Mouse (Mus musculus) MEL (cell line): ENCODE measurements around the gene 1700014D04Rik. TPM values are rescaled to one million over a fixed set of nuclear protein-coding genes. Genes with fewer than 3 reads are reported as not detected.

Experiments used
- DNase-seq: peaks from one replicate; pipeline ENCODE4 v3.0.0; 2011; ENCODE audit warnings: low read depth, low spot score
- H3K27ac ChIP-seq: 2 replicates; pipeline ENCODE4 v1.5.1; 2012; ENCODE audit warnings: low read depth, mild to moderate bottlenecking, control low read depth, low read length, moderate library complexity; ENCODE audit not compliant: control insufficient read depth
- H3K27me3 ChIP-seq, 2 experiments: fragments of 150-350 bp in 1 of 2; sonication (generic) in 1 of 2; 2 replicates each; pipeline ENCODE4 v1.6.1; 2012; ENCODE audit warnings: low read length in 2 of 2, mild to moderate bottlenecking in 2 of 2, improper control_type of control experiment in 1 of 2, moderate library complexity in 1 of 2; ENCODE audit not compliant: insufficient read depth in 2 of 2, control insufficient read depth in 1 of 2
- H3K36me3 ChIP-seq, 2 experiments: 2 replicates each; pipeline ENCODE4 v1.6.1; 2012 to 2014; ENCODE audit warnings: low read length in 2 of 2, improper control_type of control experiment in 1 of 2, inconsistent platforms in 1 of 2, mild to moderate bottlenecking in 1 of 2; ENCODE audit not compliant: insufficient read depth in 2 of 2, control insufficient read depth in 1 of 2
- H3K4me1 ChIP-seq, 2 experiments: fragments of 150-350 bp in 1 of 2; sonication (generic) in 1 of 2; 2 replicates each; pipeline ENCODE4 v1.6.1; 2012; ENCODE audit warnings: low read length in 2 of 2, improper control_type of control experiment in 1 of 2, mild to moderate bottlenecking in 1 of 2; ENCODE audit not compliant: insufficient read depth in 2 of 2, control insufficient read depth in 1 of 2
- H3K4me3 ChIP-seq, 2 experiments: fragments of 150-350 bp in 1 of 2; sonication (generic) in 1 of 2; 2 replicates each; pipeline ENCODE4 v1.5.1; 2012; ENCODE audit warnings: low read depth in 2 of 2, low read length in 2 of 2, mild to moderate bottlenecking in 2 of 2, moderate library complexity in 2 of 2, control low read depth in 1 of 2, improper control_type of control experiment in 1 of 2; ENCODE audit not compliant: control insufficient read depth in 1 of 2, insufficient read depth in 1 of 2
- H3K79me2 ChIP-seq: 2 replicates; pipeline ENCODE4 v1.6.1; 2012; ENCODE audit warnings: mild to moderate bottlenecking, low read length, moderate library complexity; ENCODE audit not compliant: control insufficient read depth, poor library complexity, insufficient read depth
- H3K9ac ChIP-seq: 2 replicates; pipeline ENCODE4 v1.6.1; 2012; ENCODE audit warnings: low read depth, mild to moderate bottlenecking, control low read depth, low read length, moderate library complexity; ENCODE audit not compliant: control insufficient read depth, poor library complexity, severe bottlenecking
- H3K9me3 ChIP-seq: fragments of 150-350 bp; sonication (generic); replicated peaks from 2 replicates; pipeline ENCODE4 v1.6.1; 2012; ENCODE audit warnings: mild to moderate bottlenecking, low read length, improper control_type of control experiment, moderate library complexity; ENCODE audit not compliant: insufficient read depth
- BHLHE40 ChIP-seq: IDR thresholded peaks from 2 replicates; pipeline ENCODE4 v1.6.1; 2012; ENCODE audit warnings: low read depth, mild to moderate bottlenecking, inconsistent platforms, low read length, improper control_type of control experiment, borderline replicate concordance
- CHD1 ChIP-seq: IDR thresholded peaks from 2 replicates; pipeline ENCODE4 v1.6.1; 2012; ENCODE audit warnings: low read depth, mild to moderate bottlenecking, inconsistent platforms, low read length, improper control_type of control experiment
- CTCF ChIP-seq, 3 experiments: IDR thresholded peaks in 2 of 3; conservative IDR thresholded peaks in 1 of 3; 2 replicates each; pipeline ENCODE4 v1.5.1; 2011 to 2012; ENCODE audit warnings: low read length in 3 of 3, low read depth in 2 of 3, mild to moderate bottlenecking in 2 of 3, improper control_type of control experiment in 1 of 3, inconsistent platforms in 1 of 3, mixed read lengths in 1 of 3, moderate library complexity in 1 of 3; ENCODE audit not compliant: control insufficient read depth in 1 of 3, insufficient read depth in 1 of 3, poor library complexity in 1 of 3, severe bottlenecking in 1 of 3
- E2F4 ChIP-seq: IDR thresholded peaks from 2 replicates; pipeline ENCODE4 v1.6.1; 2011; ENCODE audit warnings: low read depth, low read length, improper control_type of control experiment, borderline replicate concordance
- ELF1 ChIP-seq: IDR thresholded peaks from 2 replicates; pipeline ENCODE4 v1.6.1; 2014; ENCODE audit warnings: low read depth, mild to moderate bottlenecking, inconsistent platforms, low read length, improper control_type of control experiment, moderate library complexity
- ETS1 ChIP-seq: IDR thresholded peaks from 2 replicates; pipeline ENCODE4 v1.6.1; 2012; ENCODE audit warnings: low read depth, mild to moderate bottlenecking, inconsistent platforms, low read length, improper control_type of control experiment, moderate library complexity
- GABPA ChIP-seq: IDR thresholded peaks from 2 replicates; pipeline ENCODE4 v1.6.1; 2012; ENCODE audit warnings: low read depth, mild to moderate bottlenecking, inconsistent platforms, low read length, improper control_type of control experiment, moderate library complexity
- GATA1 ChIP-seq: IDR thresholded peaks from 2 replicates; pipeline ENCODE4 v1.6.1; 2011; ENCODE audit warnings: low read depth, low read length, improper control_type of control experiment
- KAT2A ChIP-seq: conservative IDR thresholded peaks from 2 replicates; pipeline ENCODE4 v1.6.1; 2012; ENCODE audit warnings: low read depth, low read length, improper control_type of control experiment, inconsistent platforms
- MAFK ChIP-seq: IDR thresholded peaks from 2 replicates; pipeline ENCODE4 v1.6.1; 2011; ENCODE audit warnings: low read depth, mild to moderate bottlenecking, low read length, improper control_type of control experiment, borderline replicate concordance
- MAX ChIP-seq: IDR thresholded peaks from 2 replicates; pipeline ENCODE4 v1.6.1; 2011; ENCODE audit warnings: low read length, improper control_type of control experiment
- MEF2A ChIP-seq: IDR thresholded peaks from 2 replicates; pipeline ENCODE4 v1.6.1; 2014; ENCODE audit warnings: low read depth, mild to moderate bottlenecking, inconsistent platforms, low read length, improper control_type of control experiment; ENCODE audit not compliant: poor library complexity, insufficient replicate concordance, severe bottlenecking; ENCODE audit errors: extremely low read depth
- MYC ChIP-seq: IDR thresholded peaks from 2 replicates; pipeline ENCODE4 v1.6.1; 2011; ENCODE audit warnings: low read depth, mild to moderate bottlenecking, low read length, improper control_type of control experiment, moderate library complexity
- POLR2AphosphoS2 ChIP-seq: IDR thresholded peaks from 2 replicates; pipeline ENCODE4 v1.6.1; 2011; ENCODE audit warnings: low read length, improper control_type of control experiment
- POLR2AphosphoS5 ChIP-seq: IDR thresholded peaks from 2 replicates; pipeline ENCODE4 v1.6.1; 2012; ENCODE audit warnings: low read depth, borderline replicate concordance, mild to moderate bottlenecking, inconsistent platforms, low read length, moderate library complexity, mixed read lengths
- RAD21 ChIP-seq: IDR thresholded peaks from 2 replicates; pipeline ENCODE4 v1.6.1; 2011; ENCODE audit warnings: mild to moderate bottlenecking, low read depth, low read length, improper control_type of control experiment
- RCOR1 ChIP-seq: IDR thresholded peaks from 2 replicates; pipeline ENCODE4 v1.6.1; 2012; ENCODE audit warnings: low read depth, mild to moderate bottlenecking, inconsistent platforms, low read length, improper control_type of control experiment
- SIN3A ChIP-seq: IDR thresholded peaks from 2 replicates; pipeline ENCODE4 v1.6.1; 2012; ENCODE audit warnings: low read length, improper control_type of control experiment, inconsistent platforms
- SMC3 ChIP-seq: IDR thresholded peaks from 2 replicates; pipeline ENCODE4 v1.6.1; 2011; ENCODE audit warnings: low read depth, low read length, improper control_type of control experiment
- TAL1 ChIP-seq: IDR thresholded peaks from 2 replicates; pipeline ENCODE4 v1.6.1; 2012; ENCODE audit warnings: mild to moderate bottlenecking, inconsistent platforms, low read length, moderate library complexity, mixed read lengths
- TBP ChIP-seq: IDR thresholded peaks from 2 replicates; pipeline ENCODE4 v1.8.0; 2011; ENCODE audit warnings: low read depth, low read length, improper control_type of control experiment
- TCF12 ChIP-seq: IDR thresholded peaks from 2 replicates; pipeline ENCODE4 v1.6.1; 2014; ENCODE audit warnings: low read depth, mild to moderate bottlenecking, inconsistent platforms, low read length, improper control_type of control experiment, moderate library complexity
- USF1 ChIP-seq: IDR thresholded peaks from 2 replicates; pipeline ENCODE4 v1.6.1; 2014; ENCODE audit warnings: low read depth, mild to moderate bottlenecking, inconsistent platforms, low read length, improper control_type of control experiment, moderate library complexity
- ZC3H11A ChIP-seq: IDR thresholded peaks from 2 replicates; pipeline ENCODE4 v1.6.1; 2012; ENCODE audit warnings: low read depth, mild to moderate bottlenecking, inconsistent platforms, low read length, improper control_type of control experiment
- ZMIZ1 ChIP-seq: IDR thresholded peaks from 2 replicates; pipeline ENCODE4 v1.6.1; 2012; ENCODE audit warnings: low read depth, mild to moderate bottlenecking, inconsistent platforms, low read length, improper control_type of control experiment, moderate library complexity
- polyA plus RNA-seq, 2 experiments: library from polyadenylated mRNA; stranded (reverse) in 1 of 2; unstranded in 1 of 2; fragments of >175 nt in 1 of 2; fragments of >200 nt in 1 of 2; gene quantifications; 2 replicates each; pipeline versions ENCODE4 v1.2.1 to v1.2.4; 2012; ENCODE audit warnings: low replicate concordance in 2 of 2, low read depth in 1 of 2; ENCODE audit not compliant: insufficient read length in 2 of 2, insufficient read depth in 1 of 2, missing spikeins in 1 of 2
- total RNA-seq: library from RNA; depleted of rRNA; stranded (reverse); fragments of 300-350 nt; gene quantifications from 2 replicates; pipeline ENCODE4 v1.2.3, GENCODE M21; 2012

Gene 1700014D04Rik
- total and polyA plus RNA-seq, 3 experiments = 0.06 TPM; not detected in 2

GRCm38 (mm10) chr13:59745462-59745861 lies 1.1 kb downstream of the 1700014D04Rik start:
- Histone ChIP-seq H3K36me3 (no peaks in the 10 kb centered on the region), H3K9me3 (no peaks in the 10 kb centered on the region), H3K27ac (no peak overlapping the region), H3K27me3 (no peaks in the 10 kb centered on the region), H3K4me3 (no peak overlapping the region), H3K9ac (no peak overlapping the region), H3K4me1 (no peaks in the 10 kb centered on the region), H3K79me2 (no peaks in the 10 kb centered on the region)
- DNase-seq = no peak
- TF ChIP-seq POLR2AphosphoS2 = no peak
- no peak for TF ChIP-seq MEF2A
- TF ChIP-seq ELF1 = no peak
- TF ChIP-seq MYC = no peak
- no peak for TF ChIP-seq CHD1
- TF ChIP-seq TCF12 = no peak
- TF ChIP-seq GABPA = no peak
- no peak for TF ChIP-seq GATA1
- TF ChIP-seq TAL1 = no peak
- TF ChIP-seq E2F4 = no peak
- TF ChIP-seq POLR2AphosphoS5 = no peak
- TF ChIP-seq SIN3A = no peak
- TF ChIP-seq MAX = no peak
- no peak for TF ChIP-seq RCOR1
- no peak for TF ChIP-seq USF1

GRCm38 (mm10) chr13:59741697-59742096 lies 4.9 kb downstream of the 1700014D04Rik start:
- DNase-seq = peak; percentile 72
- no peaks in the 10 kb centered on the region for H3K4me1 ChIP-seq

More at GRCm38 (mm10) chr13:59741697-59742096, 4.9 kb downstream of the 1700014D04Rik start:
- no peak overlapping the region for H3K27ac ChIP-seq
- no peaks in the 10 kb centered on the region for H3K27me3 ChIP-seq
- no peaks in the 10 kb centered on the region for H3K9me3 ChIP-seq
- H3K4me3 ChIP-seq = no peak overlapping the region
- TF ChIP-seq MAFK = no peak
- TF ChIP-seq SIN3A = 0 out of 2 replicates have a peak, but pooled peaks have one; percentile 38
- no peak for TF ChIP-seq ETS1
- TF ChIP-seq ZMIZ1 = no peak
- no peak for TF ChIP-seq ELF1
- no peak for TF ChIP-seq BHLHE40
- TF ChIP-seq ZC3H11A = peak; percentile 36; the same call in 1 of the 2 replicates
- TF ChIP-seq KAT2A = no peak
- no peak for TF ChIP-seq GABPA
- TF ChIP-seq RAD21 = peak; percentile 40
- no peak for TF ChIP-seq MEF2A
- peak; percentile 69 for TF ChIP-seq SMC3
- 0 out of 2 replicates have a peak, but pooled peaks have one; percentile 28 for TF ChIP-seq TBP
- TF ChIP-seq POLR2AphosphoS2 = no peak
- peak; percentile 50 to 72 (median 60) for TF ChIP-seq CTCF (IDR thresholded peaks at IDR 0.05 in 2 of 3, conservative IDR thresholded peaks at IDR 0.05 in 1 of 3; ENCODE audit: control insufficient read depth in 1 of 3, insufficient read depth in 1 of 3, low read depth in 2 of 3, low read length in 3 of 3, poor library complexity in 1 of 3, severe bottlenecking in 1 of 3)
- no peaks in the 10 kb centered on the region for H3K36me3 ChIP-seq
- H3K79me2 ChIP-seq = no peaks in the 10 kb centered on the region
- no peak overlapping the region for H3K9ac ChIP-seq
